Mouse (Mus musculus): ENCODE results near the gene Asic3. TPM values are rescaled to one million over a fixed set of nuclear protein-coding genes. Genes with fewer than 3 reads are reported as not detected.

Asic3 gene
- polyA plus RNA-seq, 1 experiment from 2014 or later = 0.23 TPM

- Histone ChIP-seq H3K36me3 (ENCODE audit: control insufficient read depth, insufficient read depth, low read length) (no peaks in the 10 kb centered on the region), H3K9ac (ENCODE audit: low read length) (no peak overlapping the region), H3K4me1 (ENCODE audit: control insufficient read depth, insufficient read depth, low read length) (0 out of 2 replicates have a peak, but pooled peaks cover 4% of the 10 kb centered on the region), H3K4me3 (replicated peaks; ENCODE audit: low read length) (no peak overlapping the region), H3K9me3 (replicated peaks; ENCODE audit: control insufficient read depth, low read length) (no peaks in the 10 kb centered on the region), H3K4me2 (ENCODE audit: low read depth, low read length) (no peak overlapping the region), H3K27me3 (ENCODE audit: control insufficient read depth, insufficient read depth, low read length) (no peaks in the 10 kb centered on the region), H3K27ac (ENCODE audit: low read length) (no peak overlapping the region)
- no peak for ATAC-seq (ENCODE audit: insufficient read depth, low FRiP score)
- WGBS = 68% methylated on average over 12 of the region's 12 CpGs
Observed at GRCm38 (mm10) chr5:24466762-24467161, 53.6 kb downstream of the Asic3 start.

Other genes with a start within 250 kb of the Asic3 start
- 10.9 and 11.2 TPM in 2 replicates for gene Nupl2, start 248.4 kb upstream of the Asic3 start, polyA plus RNA-seq (2015; fragmentation: Nextera tagmentation; extraction: Ambion mirVana)
- gene Kcnh2, start 61.8 kb upstream of the Asic3 start, polyA plus RNA-seq (2015; fragmentation: Nextera tagmentation; extraction: Ambion mirVana) = 5.6 and 6.5 TPM in 2 replicates
- 6.5 and 7.3 TPM in 2 replicates for gene Nos3, start 48.6 kb upstream of the Asic3 start, polyA plus RNA-seq (2015; fragmentation: Nextera tagmentation; extraction: Ambion mirVana)
- gene Atg9b, start 21.2 kb upstream of the Asic3 start, polyA plus RNA-seq (2015; fragmentation: Nextera tagmentation; extraction: Ambion mirVana) = 4.2 and 5.9 TPM in 2 replicates
- gene Abcb8, start 19.7 kb upstream of the Asic3 start, polyA plus RNA-seq (2015; fragmentation: Nextera tagmentation; extraction: Ambion mirVana) = 48.4 and 61.7 TPM in 2 replicates
- 44.9 TPM in 2 replicates for gene Cdk5, start 10.1 kb downstream of the Asic3 start, polyA plus RNA-seq (2015; fragmentation: Nextera tagmentation; extraction: Ambion mirVana)
- 46.5 and 51.8 TPM in 2 replicates for gene Slc4a2, start 10.4 kb downstream of the Asic3 start, polyA plus RNA-seq (2015; fragmentation: Nextera tagmentation; extraction: Ambion mirVana)
- 93.4 and 94.4 TPM in 2 replicates for gene Fastk, start 31.9 kb downstream of the Asic3 start, polyA plus RNA-seq (2015; fragmentation: Nextera tagmentation; extraction: Ambion mirVana)
- 23.5 and 27.0 TPM in 2 replicates for gene Tmub1, start 34.5 kb downstream of the Asic3 start, polyA plus RNA-seq (2015; fragmentation: Nextera tagmentation; extraction: Ambion mirVana)
- 13.0 and 14.7 TPM in 2 replicates for gene Agap3, start 38.8 kb downstream of the Asic3 start, polyA plus RNA-seq (2015; fragmentation: Nextera tagmentation; extraction: Ambion mirVana)
- not detected in 2 replicates for gene Gbx1, start 113.8 kb downstream of the Asic3 start, polyA plus RNA-seq (2015; fragmentation: Nextera tagmentation; extraction: Ambion mirVana)
- gene Asb10, start 127.6 kb downstream of the Asic3 start, polyA plus RNA-seq (2015; fragmentation: Nextera tagmentation; extraction: Ambion mirVana) = 0.24 and 0.58 TPM in 2 replicates
- gene 4931409K22Rik, start 143.4 kb downstream of the Asic3 start, polyA plus RNA-seq (2015; fragmentation: Nextera tagmentation; extraction: Ambion mirVana) = 0.13 TPM in 1 of 2 replicates, not detected in the other
- gene Abcf2, start 164.1 kb downstream of the Asic3 start, polyA plus RNA-seq (2015; fragmentation: Nextera tagmentation; extraction: Ambion mirVana) = 81.7 and 81.9 TPM in 2 replicates
- 21.8 and 23.9 TPM in 2 replicates for gene Chpf2, start 173.3 kb downstream of the Asic3 start, polyA plus RNA-seq (2015; fragmentation: Nextera tagmentation; extraction: Ambion mirVana)
- gene Smarcd3, start 211.0 kb downstream of the Asic3 start, polyA plus RNA-seq (2015; fragmentation: Nextera tagmentation; extraction: Ambion mirVana) = 13.1 and 17.1 TPM in 2 replicates